Mouse (Mus musculus) yolk sac, embryonic 10.5 days (tissue): ENCODE measurements around the gene Calm2.

Experiments
- DNase-seq: peaks from one replicate; pipeline ENCODE4 v3.0.0-alpha.2; 2017; ENCODE audit warnings: low spot score

The Calm2 gene

DNA sequence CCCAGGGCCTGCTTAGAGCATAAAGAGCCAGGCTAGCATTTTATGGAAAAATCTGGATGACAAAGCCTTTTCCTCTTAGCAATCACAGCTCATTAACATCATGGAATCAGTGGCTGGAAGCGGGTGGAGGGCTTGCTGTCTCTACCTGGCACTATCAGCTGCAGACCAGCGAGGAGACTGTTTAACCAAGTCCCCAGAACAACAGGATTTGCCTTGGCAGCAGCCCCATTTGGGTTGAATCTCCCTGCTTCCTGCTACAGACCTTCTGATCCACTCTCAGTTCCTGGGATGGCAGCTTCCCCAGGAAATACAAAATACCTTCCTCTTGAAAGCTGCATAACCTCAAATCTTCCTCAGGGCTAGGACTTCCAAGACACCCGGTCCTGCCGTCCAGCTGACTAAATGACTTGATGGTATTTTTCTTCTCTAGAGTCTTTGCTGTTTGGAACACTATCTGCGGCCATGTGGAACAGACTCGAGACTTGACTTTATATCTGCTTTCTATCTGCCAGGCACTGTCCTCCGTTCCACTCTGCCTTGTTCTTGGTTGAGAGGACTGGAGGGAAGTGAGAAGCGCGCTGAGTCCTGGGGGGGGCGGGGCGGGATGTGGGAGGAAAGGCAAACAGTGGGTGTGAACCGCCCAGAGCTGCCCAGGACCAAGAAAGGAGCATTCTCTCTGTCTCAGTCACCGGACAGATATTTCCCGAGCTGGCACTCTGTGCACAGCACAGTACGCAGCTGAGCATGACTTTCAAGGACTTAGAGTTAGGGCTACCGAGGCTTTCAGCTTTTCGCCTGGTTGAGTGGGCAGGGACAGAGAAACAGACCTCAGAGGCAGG, 12.4 kb upstream of the Calm2 start:
- peak; percentile 52 for DNase-seq

DNA sequence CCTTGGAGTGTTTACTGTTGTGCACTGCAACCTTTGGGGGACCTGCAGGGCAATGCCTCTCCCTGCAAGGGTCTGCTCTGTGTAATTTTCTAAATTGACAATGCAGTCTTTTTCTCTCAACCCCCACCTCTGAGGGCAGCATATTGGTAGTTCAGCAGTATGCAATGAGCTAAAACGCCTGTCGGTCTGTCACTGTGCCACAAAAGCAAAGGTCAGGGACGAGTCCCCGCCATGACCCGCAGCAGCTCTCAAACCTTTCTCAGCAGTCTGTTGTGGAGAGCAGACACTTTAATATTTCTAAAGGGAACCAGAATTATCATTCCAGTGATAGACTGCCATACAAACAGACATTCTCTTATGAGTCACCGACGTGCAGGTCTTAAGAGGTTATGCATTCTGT, 11.2 kb upstream of the Calm2 start:
- no peak for DNase-seq

DNA sequence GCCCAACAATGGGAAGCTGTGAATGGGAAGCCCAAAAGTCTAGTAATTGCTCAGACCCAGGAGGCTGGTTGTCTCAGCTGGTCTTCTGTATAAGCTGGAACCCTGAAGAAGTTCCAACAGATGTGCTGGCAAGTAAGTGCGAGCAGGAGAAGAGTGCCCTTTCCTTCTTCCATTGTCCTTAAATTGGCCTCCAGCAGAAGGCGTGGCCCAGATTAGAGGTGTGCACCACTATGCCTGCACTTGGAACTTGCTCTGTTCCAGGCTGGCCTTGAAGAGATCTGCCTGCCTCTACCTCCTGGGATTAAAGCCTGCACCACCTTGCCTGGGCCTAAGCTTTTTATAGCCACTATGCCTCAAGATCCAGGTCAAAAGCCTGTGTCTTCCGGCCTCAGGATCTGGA, 7.4 kb upstream of the Calm2 start:
- no peak for DNase-seq

DNA sequence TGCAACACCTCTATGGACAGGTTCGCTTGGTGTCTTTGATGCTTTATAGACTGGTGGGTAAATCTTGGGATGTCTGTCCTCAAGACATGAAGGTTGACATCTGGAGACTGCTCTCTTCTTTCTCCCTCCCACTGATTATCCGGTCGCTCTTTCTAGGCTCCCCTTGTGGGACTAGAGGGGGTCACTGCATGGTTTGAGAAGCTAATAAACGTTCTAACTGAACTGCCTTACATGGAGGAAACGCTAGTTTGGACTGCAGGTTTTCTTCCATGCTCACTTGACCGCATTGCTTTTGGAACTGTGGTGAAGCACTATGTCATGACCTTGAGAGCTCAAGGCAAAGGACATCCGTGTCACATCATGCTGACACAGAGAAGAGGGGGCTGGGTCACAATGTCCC, 6.6 kb upstream of the Calm2 start:
- no peak for DNase-seq

DNA sequence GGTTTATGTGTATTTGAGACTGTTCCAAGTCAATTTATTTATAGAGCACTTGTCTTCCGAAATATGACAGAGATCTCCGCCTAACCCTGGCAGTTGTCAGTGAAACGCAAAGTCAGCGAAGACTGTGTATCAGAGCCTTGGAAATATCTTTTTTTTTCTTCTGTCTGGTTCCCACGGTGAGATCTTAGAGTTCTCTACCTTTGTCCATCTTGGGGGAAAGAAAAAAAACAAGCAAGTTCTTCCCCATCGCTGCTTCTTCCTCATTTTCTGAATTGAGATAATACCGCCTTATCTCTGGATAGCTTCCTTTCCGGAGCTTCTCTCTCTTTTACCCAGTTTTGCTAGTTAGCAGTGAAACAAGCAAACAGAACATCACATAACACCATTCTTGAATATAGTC, 2.1 kb upstream of the Calm2 start:
- no peak for DNase-seq

DNA sequence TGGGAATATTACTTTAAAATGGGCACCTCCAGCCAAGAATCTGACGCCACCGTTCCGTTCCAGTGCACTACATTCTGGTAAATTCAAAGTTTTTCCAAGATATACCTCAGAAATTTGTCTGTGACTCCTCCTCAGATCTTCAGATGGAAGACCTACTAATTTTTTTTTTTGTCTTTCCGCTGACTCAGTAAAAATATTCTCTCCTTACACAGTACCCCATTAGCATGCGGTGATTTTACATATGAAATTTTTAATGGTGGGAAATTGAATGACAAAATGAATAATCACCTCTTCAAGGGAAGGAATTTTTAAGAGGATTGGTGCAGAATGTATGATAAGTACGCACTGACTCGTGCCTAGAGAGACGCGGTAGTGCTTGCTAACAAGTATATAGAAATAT, 1.6 kb upstream of the Calm2 start:
- DNase-seq, result no peak

DNA sequence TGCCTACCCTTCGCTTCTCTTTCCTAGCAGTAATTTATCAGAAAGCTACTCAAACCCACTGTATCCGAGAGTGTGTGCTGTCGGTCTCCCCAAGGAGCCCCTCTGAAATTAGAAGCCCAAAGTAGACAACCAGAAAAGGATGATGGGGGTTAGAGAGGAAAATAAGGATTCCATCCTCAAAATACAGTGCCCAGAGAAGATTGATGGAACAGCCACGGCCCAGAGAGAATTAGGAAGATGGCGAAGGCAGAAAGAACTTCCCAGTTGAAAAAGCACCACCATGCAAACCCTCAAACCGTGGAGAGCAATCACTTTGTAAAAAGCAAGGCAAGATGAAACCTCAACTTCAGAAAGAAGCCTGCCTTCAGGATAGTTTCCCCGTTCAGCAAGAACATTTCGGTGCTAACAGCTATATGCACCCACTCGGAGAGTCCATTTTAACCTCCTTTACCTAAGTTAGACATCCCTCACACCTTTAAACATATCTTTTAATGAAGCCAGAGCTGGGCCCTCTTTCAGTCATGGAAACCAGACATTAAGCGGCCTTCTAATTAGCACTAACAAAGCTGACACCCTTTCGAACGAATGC, 971 bp upstream of the Calm2 start:
- DNase-seq, result no peak

DNA sequence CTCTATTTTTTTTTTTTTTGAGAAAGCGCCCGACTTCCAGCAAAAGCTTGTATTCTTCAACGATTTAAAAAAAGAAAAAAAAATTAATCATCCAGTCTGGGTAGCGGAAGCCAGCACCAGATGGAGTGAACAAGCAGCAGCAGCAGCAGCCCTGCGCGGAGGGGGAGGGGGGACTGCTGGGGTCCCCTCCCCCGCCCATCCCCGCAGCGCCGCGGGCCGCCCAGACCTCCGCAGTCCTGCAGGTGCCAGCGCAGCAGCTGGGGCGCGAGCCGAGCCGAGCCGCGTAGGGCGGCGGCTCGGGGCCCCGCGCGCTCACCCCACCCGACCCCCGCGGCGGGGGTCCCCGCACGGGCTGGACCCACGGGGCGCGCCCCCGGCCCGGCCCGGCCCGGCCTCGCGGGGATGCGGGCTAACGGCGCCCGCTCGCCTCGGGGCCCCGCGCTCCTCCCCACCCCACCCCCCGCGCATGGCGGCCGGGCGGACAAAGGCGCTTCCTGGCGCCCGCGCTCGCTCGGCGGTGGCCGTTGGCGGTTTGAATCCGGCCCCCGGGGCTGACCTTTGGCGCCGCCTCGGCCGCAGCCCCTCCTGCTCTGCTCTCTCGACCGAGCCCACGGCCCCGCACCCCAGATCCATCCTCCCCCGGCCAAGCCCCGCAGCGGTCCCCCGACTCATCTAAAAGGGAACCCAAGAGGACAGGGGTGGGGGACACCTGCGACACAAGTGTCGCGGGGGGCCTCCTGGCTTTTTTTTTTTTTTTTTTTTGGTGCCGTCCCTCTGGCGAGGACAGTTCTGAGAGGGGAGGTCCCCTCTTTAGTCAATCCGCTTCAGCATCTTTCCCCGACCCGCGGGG, 593 bp downstream of the Calm2 start:
- DNase-seq, result peak; percentile 77

DNA sequence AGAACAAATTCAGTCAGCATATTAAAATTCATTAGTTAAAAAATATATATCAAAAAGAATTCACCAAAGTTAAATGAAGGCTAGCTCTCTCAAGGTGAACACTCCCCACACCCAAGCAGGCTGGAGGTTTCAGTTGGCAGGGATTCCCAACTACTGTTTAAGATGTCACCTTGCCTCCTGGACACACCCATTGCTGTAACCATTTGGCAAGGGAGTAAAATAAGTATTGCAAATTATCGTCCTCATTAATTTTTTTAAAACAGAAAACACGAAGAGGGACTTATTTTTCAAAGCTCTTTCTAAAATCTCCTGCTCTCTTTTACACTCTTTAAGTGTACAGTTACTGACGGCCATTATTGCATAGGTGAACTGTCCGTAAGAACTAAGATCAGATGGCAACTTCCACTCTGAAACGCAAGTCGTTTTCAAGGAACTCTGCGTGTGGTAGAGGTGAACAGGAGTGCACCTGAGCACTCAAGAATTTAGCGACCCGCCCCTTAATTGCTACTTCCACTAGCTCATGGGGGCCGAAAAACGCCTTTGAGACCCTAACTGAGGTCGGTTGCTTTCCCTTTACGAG, 1.3 kb downstream of the Calm2 start:
- DNase-seq, result peak; percentile 49

DNA sequence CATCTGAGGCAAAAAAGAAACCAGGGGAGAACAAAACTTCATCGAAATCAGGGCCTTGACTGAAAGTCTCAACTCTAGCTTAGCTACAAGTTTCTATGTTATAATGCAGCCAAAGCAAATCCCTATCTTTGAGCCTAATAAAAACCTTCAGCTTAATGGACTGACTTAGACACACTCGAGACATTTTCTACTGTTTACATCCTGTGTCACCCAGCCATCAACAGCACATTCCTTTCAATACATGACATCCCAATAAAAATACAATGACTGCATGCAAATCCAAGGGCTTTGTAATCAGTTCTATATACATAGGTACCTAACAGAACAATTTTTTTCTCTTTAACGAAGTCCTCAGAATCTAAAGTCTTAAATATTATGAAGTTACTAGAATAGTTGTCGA, 2.0 kb downstream of the Calm2 start:
- DNase-seq, result no peak

DNA sequence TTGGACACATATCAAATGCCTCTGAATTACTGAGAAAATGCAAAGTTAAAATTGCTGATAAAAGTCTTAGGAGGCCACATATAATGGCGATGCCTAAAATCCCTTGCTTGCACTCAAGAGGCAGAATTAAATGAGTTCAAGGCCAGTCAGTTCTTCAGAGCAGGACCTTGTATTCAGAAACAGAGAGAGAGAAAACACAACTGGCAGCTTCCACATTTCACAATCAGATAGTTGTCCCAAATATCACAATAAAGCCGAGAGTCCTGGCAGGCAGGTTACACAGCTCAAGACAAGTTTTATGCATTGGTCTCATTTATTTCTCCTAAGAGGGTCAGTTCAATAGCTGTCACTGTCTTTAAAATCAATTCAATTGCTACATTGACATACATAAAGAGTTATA, 5.2 kb downstream of the Calm2 start:
- no peak for DNase-seq

DNA sequence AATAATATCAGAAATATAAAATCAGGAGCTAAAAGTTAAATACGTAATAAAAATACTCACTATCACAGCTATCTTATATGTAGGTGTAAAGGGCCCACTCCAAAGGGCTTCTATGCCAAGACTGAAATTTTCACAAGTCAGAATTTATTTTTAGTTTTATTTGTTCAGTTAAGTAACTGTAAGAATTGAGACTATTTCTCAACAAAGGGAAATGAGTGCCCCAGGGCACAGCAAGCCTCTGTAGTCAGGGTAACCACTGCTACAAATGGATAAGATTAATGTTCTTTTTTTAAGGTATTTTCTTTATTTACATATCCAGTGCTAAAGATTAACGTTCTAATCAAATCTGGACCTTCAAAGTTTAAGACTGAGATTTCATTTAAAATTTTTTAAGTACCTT, 7.3 kb downstream of the Calm2 start:
- DNase-seq, result no peak

DNA sequence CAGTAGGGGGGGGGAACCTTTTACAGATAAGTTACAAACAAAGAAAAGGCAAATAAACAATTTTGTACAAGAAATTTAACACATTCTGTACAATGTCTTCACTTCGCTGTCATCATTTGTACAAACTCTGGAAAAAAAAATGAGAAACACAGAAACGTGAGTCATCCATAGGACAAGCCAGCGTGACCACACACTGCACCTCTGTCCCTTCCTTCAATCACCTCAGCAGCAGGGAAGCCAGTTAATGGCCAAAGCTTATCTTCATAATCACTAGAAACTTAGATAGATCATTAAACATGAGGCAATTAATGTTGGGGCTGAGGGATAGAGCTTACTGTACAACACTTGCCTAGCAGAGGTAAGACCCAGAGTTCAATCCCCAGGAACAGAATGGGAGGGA, 12.8 kb downstream of the Calm2 start:
- no peak for DNase-seq

DNA sequence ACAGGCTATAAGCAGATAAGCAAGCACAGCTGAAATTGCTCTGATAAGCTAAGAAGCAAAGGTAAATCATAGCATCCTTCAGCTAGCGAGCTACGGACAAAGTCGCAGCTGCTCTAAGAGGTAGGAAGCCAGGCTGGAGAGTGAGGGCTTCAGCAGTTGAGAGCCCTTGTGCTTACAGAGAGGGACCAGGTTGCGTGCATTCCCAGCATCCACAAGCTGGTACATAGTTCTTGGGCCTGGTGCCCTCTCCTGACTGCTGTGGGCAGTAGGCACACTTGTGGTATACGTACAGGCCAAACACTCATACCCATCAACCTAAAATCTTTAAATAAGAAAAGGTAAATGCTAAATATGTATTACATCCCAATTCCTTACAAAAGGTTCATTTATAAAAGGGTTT, 14.0 kb downstream of the Calm2 start:
- no peak for DNase-seq

DNA sequence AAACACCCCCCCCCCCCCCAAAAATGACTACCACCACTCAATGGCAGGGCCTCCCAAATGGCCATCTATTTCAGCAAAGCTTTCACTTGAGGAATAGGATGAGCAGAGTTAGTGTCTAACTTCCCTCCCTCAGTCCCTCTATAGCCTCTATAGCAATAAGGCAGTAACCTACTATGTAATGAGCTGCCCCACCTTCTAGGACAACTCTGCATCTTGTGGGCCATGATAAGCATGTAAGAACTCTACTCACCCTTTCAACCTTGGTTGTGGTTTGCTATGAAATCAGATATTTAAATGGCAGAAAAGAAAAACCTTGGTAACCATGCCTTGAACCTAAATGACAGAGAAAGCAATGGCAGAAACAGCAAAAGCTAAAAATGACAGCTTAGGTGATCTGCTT, 14.4 kb downstream of the Calm2 start:
- DNase-seq, result no peak

DNA sequence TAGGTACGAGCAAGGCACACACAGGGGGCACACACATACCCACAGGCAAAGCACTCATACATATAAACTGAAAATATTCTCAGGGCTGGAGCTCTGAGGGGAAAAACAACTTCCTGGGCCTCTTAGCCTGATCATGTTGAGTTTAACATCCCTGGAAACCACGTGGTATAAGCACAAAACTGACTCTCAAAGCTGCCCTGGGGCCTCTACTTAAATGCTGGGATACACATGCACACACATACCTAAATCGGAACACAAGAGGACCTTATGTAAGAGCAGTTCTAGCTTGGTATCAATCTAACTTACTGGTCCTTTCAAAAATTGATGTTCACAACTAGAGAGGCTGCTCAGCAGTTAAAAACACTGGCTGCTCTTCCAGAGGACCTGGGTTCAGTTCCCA, 17.3 kb downstream of the Calm2 start:
- DNase-seq, result no peak

DNA sequence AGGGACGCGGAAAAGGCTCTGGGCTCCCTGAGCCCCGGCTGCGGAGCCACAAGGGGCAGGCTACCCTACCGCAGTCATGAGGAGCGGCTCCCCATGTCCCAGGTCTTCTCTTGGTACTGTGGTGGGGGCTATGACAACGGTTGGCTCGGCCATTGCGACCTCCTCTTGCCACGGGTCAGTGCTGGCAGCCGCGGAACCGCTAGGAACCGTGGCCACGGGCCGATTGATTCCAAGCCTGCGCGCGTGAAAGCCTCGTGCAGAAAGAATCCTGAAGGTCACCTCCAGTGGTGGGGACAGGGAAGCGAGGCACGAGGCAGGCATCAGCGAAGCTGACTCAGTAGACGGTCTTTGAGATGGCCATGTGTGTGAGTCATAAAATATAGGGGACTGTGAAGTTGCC, 19.2 kb downstream of the Calm2 start, which contains the start of gene Stpg4:
Stpg4 (minus strand) TSS at position 231 of the 400 bp plus-strand sequence.
- DNase-seq, result no peak

DNA sequence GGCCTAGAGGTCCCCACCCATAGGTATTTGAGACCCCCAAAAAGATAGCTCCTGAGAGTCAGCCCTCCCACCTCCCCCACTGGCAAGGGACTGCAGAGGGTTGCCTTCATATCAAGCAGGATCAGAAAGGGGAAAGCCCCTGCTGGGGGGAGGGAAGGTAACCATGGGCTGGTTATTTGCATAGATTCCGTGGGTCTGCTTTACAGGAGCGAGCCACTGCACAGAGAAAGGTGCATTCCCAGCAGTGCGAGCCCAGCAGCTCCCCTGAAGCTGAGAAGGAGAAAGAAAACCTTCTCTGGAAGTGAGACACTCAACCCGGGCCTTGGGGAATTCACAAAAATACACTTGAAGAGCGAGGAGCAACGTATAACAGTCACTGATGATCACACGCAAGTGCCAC, 28.7 kb downstream of the Calm2 start:
- no peak for DNase-seq

DNA sequence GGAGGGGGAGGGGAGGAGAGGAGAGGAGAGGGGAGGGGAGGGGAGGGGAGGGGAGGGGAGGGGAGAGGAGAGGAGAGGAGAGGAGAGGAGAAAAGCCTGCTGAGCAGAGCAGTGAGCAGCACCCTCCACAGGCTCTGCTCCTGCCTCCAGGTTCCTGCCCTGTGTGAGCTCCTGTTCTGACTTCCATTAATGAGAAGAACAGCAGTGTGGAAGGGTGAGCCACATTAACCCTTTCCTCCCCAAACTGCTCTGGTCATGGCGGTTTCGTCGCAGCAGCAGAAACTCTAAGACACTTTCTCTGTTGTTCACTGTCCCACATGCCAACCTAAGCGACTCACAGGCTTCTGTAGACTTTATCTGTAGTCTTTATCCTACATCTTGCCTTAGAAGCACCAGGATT, 40.1 kb downstream of the Calm2 start:
- no peak for DNase-seq

DNA sequence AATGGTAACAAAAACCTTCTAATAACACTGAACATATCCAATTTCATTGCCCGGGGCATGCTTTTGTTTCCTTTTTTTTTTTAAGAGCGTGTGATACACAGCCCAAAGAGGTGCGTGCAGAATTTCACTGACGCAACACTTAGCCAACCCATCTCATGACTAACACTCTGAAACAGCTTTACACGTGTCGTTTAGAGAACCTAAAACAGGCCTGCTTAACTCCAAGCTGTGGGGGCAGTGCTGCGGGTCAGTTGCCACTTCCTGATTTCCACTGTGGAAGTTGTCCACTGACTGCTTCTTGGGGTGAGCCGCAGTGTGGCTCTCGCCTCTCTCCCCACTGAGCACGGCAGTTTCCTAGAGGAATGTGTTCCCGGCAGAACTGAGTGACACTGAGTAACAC, 41.2 kb downstream of the Calm2 start:
- DNase-seq, result no peak

DNA sequence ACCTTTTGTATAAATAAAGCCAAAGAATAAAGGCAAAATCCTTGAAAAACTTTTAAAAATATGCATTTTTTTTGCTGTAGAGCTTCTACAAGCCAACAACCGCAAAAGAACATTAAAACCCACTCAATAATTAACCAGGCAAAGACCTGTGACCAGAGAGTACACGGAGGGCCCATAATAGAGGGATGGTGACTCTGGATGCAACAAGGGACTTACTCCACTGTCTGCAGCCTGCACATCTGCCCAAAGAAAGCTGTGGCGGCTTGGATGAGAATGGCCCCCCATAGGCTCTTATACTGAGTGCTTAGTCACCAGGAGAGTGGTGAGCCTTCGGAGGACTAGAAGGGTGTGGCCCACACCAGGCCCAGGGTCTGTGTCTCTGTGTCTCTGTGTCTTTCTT, 43.3 kb downstream of the Calm2 start:
- DNase-seq, result peak; percentile 32

DNA sequence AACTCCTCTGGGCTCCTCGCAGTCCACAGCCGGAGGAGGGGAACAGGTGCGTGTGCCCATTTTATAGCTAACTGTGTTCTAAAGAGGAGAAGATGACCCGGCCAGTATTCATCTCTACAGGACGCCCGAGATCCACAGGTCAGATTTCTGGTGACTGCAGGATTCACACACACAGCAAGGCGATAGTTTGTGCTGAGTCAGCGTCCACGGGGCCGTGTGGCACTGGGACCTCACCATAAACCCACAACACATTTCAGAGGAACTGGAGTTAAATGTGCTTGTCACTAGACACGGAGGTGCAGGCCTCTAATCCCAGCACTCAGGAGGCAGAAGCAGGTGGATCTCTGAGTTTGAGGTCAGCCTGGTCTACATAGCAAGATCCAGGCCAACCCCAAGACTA, 44.3 kb downstream of the Calm2 start:
- DNase-seq, result no peak

DNA sequence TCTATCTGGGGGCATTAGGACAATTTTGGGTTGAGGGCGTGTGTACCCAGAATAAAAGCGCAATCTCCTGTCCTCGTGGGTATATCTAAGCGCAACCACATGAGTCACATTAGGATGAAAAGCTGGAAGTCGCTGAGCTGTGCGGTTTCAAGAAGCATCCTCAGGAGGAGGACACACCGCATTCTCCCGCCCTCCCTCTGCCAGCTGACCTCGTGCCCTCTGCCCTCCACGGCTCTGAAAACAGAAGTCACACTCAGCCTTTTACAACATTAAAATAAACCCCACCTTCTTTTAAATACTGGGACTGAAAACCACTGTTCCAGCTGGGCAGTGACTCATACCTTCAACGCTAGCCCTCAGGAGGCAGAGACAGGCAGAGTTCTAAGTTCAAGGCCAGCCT, 49.6 kb downstream of the Calm2 start:
- no peak for DNase-seq
